Mouse (Mus musculus): ENCODE data around the gene Osbpl3. TPM values are rescaled to one million over a fixed set of nuclear protein-coding genes. Genes with fewer than 3 reads are reported as not detected.

The Osbpl3 gene
- total RNA-seq, 1 experiment = 9.9 TPM

DNA sequence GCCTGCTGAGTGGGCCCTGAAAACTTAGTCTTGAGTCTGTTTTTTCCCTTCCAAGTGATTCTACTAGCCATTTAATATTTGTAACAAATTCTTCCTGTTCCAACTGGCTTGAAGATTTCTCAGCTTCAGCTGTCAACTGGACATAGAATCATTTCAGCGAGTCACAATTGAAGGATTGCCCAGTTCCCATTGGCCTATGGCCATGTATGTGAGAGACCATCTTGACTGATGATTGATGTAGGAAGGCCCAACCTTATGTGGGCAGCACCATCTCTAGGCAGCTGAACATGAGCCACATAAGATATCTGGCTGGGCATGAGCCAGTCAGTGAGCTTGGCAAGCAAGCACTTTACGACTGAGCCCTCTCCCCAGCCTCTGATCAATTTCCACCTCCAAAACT is 42.3 kb upstream of the Osbpl3 start:
- Histone ChIP-seq H3K27ac (ENCODE audit: insufficient read depth, low read depth, low read length, poor library complexity, severe bottlenecking) (no peak overlapping the region), H3K4me3 (ENCODE audit: insufficient read depth in 1 of 2, low read depth in 1 of 2, low read length in 2 of 2, poor library complexity in 1 of 2, severe bottlenecking in 1 of 2) (no peak overlapping the region), H3K9me3 (ENCODE audit: control insufficient read depth, insufficient read depth, low read depth, low read length) (no peaks in the 10 kb centered on the region), H3K4me1 (ENCODE audit: control insufficient read depth in 2 of 2, insufficient read depth in 2 of 2, low read length in 2 of 2, poor library complexity in 1 of 2) (no peaks in the 10 kb centered on the region; a peak in 1 of 4 replicates), H3K9ac (ENCODE audit: insufficient read depth, low read depth, low read length, poor library complexity, severe bottlenecking) (no peak overlapping the region), H3K36me3 (ENCODE audit: control insufficient read depth, insufficient read depth, low read length, poor library complexity, severe bottlenecking) (no peaks in the 10 kb centered on the region)
- in situ Hi-C loops (cut with MboI; ENCODE audit: low sequenced_read_pairs in 2 of 2, unreplicated experiment in 2 of 2) = no loop called here
- TF ChIP-seq MAFK (IDR thresholded peaks at IDR 0.05; ENCODE audit: insufficient read depth, low read depth, low read length) (no peak), ZNF384 (IDR thresholded peaks at IDR 0.05; ENCODE audit: low read depth, low read length) (no peak), HCFC1 (IDR thresholded peaks at IDR 0.05; ENCODE audit: borderline replicate concordance, insufficient read depth, low read length) (no peak), ZC3H11A (IDR thresholded peaks at IDR 0.05; ENCODE audit: borderline replicate concordance, low read depth, low read length) (no peak), CHD2 (IDR thresholded peaks at IDR 0.05; ENCODE audit: low read depth, low read length) (no peak)
- DNase-seq (ENCODE audit: low read depth, low spot score) = no peak

DNA sequence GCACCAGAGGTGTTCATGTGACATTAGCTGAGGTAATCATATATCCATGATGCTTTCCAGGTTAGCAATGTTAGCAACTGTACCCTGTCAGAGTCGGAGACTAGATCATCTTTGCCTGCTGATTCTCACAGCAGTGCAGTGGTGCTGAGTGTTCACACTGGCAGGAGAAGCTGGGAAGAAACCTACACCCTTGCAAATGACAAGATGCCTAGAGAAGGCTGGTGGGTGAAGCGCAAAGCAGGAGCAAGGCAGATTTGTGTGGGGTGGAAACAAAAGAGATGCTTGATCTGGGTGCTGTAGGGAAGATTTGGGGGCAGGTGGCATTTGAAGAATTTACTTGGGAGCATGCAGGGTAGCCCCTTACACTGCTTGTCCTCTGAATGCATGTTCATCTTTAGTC is 34.5 kb upstream of the Osbpl3 start:
- no peak for DNase-seq (ENCODE audit: low read depth, low spot score)
- H3K36me3 ChIP-seq (ENCODE audit: control insufficient read depth, insufficient read depth, low read length, poor library complexity, severe bottlenecking) = no peaks in the 10 kb centered on the region
- H3K9me3 ChIP-seq (ENCODE audit: control insufficient read depth, insufficient read depth, low read depth, low read length) = no peaks in the 10 kb centered on the region
- no peak overlapping the region for H3K27ac ChIP-seq (ENCODE audit: insufficient read depth, low read depth, low read length, poor library complexity, severe bottlenecking)
- no peak for TF ChIP-seq MAFK (IDR thresholded peaks at IDR 0.05; ENCODE audit: insufficient read depth, low read depth, low read length)
- TF ChIP-seq HCFC1 (IDR thresholded peaks at IDR 0.05; ENCODE audit: borderline replicate concordance, insufficient read depth, low read length) = no peak
- no peak for TF ChIP-seq ZC3H11A (IDR thresholded peaks at IDR 0.05; ENCODE audit: borderline replicate concordance, low read depth, low read length)
- TF ChIP-seq ZNF384 (IDR thresholded peaks at IDR 0.05; ENCODE audit: low read depth, low read length) = no peak
- no peak for TF ChIP-seq CHD2 (IDR thresholded peaks at IDR 0.05; ENCODE audit: low read depth, low read length)
- no peak overlapping the region for H3K9ac ChIP-seq (ENCODE audit: insufficient read depth, low read depth, low read length, poor library complexity, severe bottlenecking)
- no peak overlapping the region for H3K4me3 ChIP-seq (ENCODE audit: insufficient read depth in 1 of 2, low read depth in 1 of 2, low read length in 2 of 2, poor library complexity in 1 of 2, severe bottlenecking in 1 of 2)
- in situ Hi-C loops (cut with MboI; ENCODE audit: low sequenced_read_pairs in 2 of 2, unreplicated experiment in 2 of 2) = no loop called here
- no peaks in the 10 kb centered on the region for H3K4me1 ChIP-seq (ENCODE audit: control insufficient read depth in 2 of 2, insufficient read depth in 2 of 2, low read length in 2 of 2, poor library complexity in 1 of 2)

DNA sequence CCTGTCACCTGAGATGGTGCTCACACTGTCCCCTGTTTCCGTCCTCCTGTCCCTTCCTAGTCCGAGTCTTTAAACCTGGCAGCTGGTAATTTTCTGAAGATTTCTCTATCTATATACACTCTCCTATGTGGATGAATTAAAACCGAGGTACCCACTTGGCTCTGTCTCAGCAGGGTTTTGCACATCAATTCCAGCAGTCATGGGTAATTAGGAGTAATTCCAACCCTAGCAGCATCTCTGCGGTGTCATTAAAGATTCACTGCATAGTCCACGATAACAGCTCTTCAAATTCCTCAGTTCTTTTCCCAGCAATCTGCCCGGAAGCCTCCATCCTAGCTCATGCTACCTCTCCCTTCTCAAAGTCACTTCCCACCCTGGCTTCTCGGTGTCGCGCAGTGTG is 33.4 kb upstream of the Osbpl3 start:
- no peak for DNase-seq (ENCODE audit: low read depth, low spot score)
- Histone ChIP-seq H3K4me3 (ENCODE audit: insufficient read depth in 1 of 2, low read depth in 1 of 2, low read length in 2 of 2, poor library complexity in 1 of 2, severe bottlenecking in 1 of 2) (no peak overlapping the region), H3K9ac (ENCODE audit: insufficient read depth, low read depth, low read length, poor library complexity, severe bottlenecking) (no peak overlapping the region), H3K9me3 (ENCODE audit: control insufficient read depth, insufficient read depth, low read depth, low read length) (no peaks in the 10 kb centered on the region), H3K27ac (ENCODE audit: insufficient read depth, low read depth, low read length, poor library complexity, severe bottlenecking) (no peak overlapping the region), H3K36me3 (ENCODE audit: control insufficient read depth, insufficient read depth, low read length, poor library complexity, severe bottlenecking) (no peaks in the 10 kb centered on the region), H3K4me1 (ENCODE audit: control insufficient read depth in 2 of 2, insufficient read depth in 2 of 2, low read length in 2 of 2, poor library complexity in 1 of 2) (no peaks in the 10 kb centered on the region)
- in situ Hi-C loops (cut with MboI; ENCODE audit: low sequenced_read_pairs in 2 of 2, unreplicated experiment in 2 of 2) = no loop called here
- TF ChIP-seq HCFC1 (IDR thresholded peaks at IDR 0.05; ENCODE audit: borderline replicate concordance, insufficient read depth, low read length) = no peak
- no peak for TF ChIP-seq ZNF384 (IDR thresholded peaks at IDR 0.05; ENCODE audit: low read depth, low read length)
- no peak for TF ChIP-seq ZC3H11A (IDR thresholded peaks at IDR 0.05; ENCODE audit: borderline replicate concordance, low read depth, low read length)
- no peak for TF ChIP-seq MAFK (IDR thresholded peaks at IDR 0.05; ENCODE audit: insufficient read depth, low read depth, low read length)
- no peak for TF ChIP-seq CHD2 (IDR thresholded peaks at IDR 0.05; ENCODE audit: low read depth, low read length)

DNA sequence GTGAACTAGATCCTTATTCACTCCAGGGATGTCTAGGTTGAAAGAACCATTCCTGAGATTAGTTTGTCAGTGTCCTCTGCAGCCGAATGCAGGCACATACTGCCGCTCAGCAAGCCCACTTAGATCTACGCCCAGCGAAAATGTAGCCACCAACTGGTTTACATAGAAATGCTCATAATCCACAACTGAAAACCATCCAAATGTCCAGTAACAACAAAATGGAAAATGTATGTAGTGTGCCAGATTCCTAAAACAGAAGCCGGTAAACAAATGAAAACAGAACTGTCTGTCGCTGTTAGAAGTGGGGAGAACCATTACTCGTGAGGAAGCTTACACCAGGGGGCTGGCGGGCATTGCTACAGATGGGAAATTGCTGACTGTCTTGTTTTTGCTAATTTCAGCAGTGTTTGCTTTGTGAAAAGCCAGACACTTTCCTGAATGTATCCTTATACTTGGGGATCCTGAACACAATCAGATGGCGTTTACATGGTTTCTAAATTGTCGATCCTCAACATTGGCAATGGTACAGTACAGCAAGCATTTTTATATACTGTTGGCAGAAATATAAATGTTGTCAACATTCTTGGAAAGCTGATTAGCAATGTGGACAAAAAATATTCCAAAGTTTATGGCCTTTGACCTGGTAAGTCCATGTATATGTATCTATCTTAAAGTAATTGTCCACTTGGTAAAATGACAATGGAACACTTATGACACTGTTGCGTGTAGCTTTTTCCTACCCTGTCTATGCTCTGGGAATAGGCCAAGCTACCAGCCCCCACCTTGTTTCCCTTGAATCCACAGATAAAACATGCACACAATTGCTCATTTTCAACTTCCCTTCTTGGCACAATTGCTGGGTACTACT is 30.3 kb upstream of the Osbpl3 start:
- no peaks in the 10 kb centered on the region for H3K9me3 ChIP-seq (ENCODE audit: control insufficient read depth, insufficient read depth, low read depth, low read length)
- H3K27ac ChIP-seq (ENCODE audit: insufficient read depth, low read depth, low read length, poor library complexity, severe bottlenecking) = no peak overlapping the region
- in situ Hi-C loops (cut with MboI; ENCODE audit: low sequenced_read_pairs in 2 of 2, unreplicated experiment in 2 of 2) = no loop called here
- H3K4me1 ChIP-seq (ENCODE audit: control insufficient read depth in 2 of 2, insufficient read depth in 2 of 2, low read length in 2 of 2, poor library complexity in 1 of 2) = no peaks in the 10 kb centered on the region
- H3K36me3 ChIP-seq (ENCODE audit: control insufficient read depth, insufficient read depth, low read length, poor library complexity, severe bottlenecking) = no peaks in the 10 kb centered on the region
- TF ChIP-seq ZC3H11A (IDR thresholded peaks at IDR 0.05; ENCODE audit: borderline replicate concordance, low read depth, low read length) (no peak), ZNF384 (IDR thresholded peaks at IDR 0.05; ENCODE audit: low read depth, low read length) (no peak), HCFC1 (IDR thresholded peaks at IDR 0.05; ENCODE audit: borderline replicate concordance, insufficient read depth, low read length) (no peak), CHD2 (IDR thresholded peaks at IDR 0.05; ENCODE audit: low read depth, low read length) (no peak), MAFK (IDR thresholded peaks at IDR 0.05; ENCODE audit: insufficient read depth, low read depth, low read length) (no peak)
- DNase-seq (ENCODE audit: low read depth, low spot score) = no peak
- no peak overlapping the region for H3K9ac ChIP-seq (ENCODE audit: insufficient read depth, low read depth, low read length, poor library complexity, severe bottlenecking)
- no peak overlapping the region for H3K4me3 ChIP-seq (ENCODE audit: insufficient read depth in 1 of 2, low read depth in 1 of 2, low read length in 2 of 2, poor library complexity in 1 of 2, severe bottlenecking in 1 of 2)
